In genomic region chr16:96498951-96499350, GRCm38 (mm10) we compare ENCODE assay signal across 13 mouse cellular contexts. TPM values are rescaled to one million over a fixed set of nuclear protein-coding genes. Genes with fewer than 3 reads are reported as not detected.
A peak's percentile ranks its signal among the peaks of the same experiment; 100 is the strongest.
DNase-seq lines count a peak whose midpoint lies in the region; ATAC-seq lines count a peak whose summit lies in the region.
"Had no signal": no experiment of that assay in that cellular context is flagged by ENCODE, and none has a peak within 500 bp of the region (broad histone marks: within the 10 kb centered on the region; RNA-seq: fewer than 3 reads in every experiment).

No protein-coding gene starts in this region.

- H3K27me3 ChIP-seq in midbrain, embryonic 13.5 days: no peaks in the 10 kb centered on the region
- no peaks in the 10 kb centered on the region for H3K27me3 ChIP-seq in midbrain, embryonic 11.5 days (ENCODE audit: control insufficient read depth, insufficient read depth, low read length)
- no peaks in the 10 kb centered on the region for H3K27me3 ChIP-seq in hindbrain, embryonic 14.5 days (ENCODE audit: control insufficient read depth, insufficient read depth, low read length)

- H3K27ac ChIP-seq in midbrain, embryonic 13.5 days: 0 out of 2 replicates have a peak overlapping the region, but pooled peaks have one; percentile 11
- H3K27ac ChIP-seq in midbrain, embryonic 11.5 days (ENCODE audit: low read depth, low read length): no peak overlapping the region
- 0 out of 2 replicates have a peak overlapping the region, but pooled peaks have one; percentile 32 for H3K27ac ChIP-seq in hindbrain, embryonic 14.5 days

- no peak for DNase-seq in midbrain, embryonic 11.5 days (ENCODE audit: low spot score, missing footprints)
- no peak for DNase-seq in hindbrain, embryonic 14.5 days (ENCODE audit: low spot score)
- peak; percentile 20 to 32 for DNase-seq in left cerebral cortex, postnatal 10 days (ENCODE audit: extremely low spot score in 1 of 2, low spot score in 2 of 2)
- peak; percentile 24 to 29 for DNase-seq in right cerebral cortex, postnatal 36 days (ENCODE audit: low spot score in 2 of 2)
- no peak for DNase-seq in urinary bladder, postnatal 14 days (ENCODE audit: low spot score)
- DNase-seq in urinary bladder, adult 2 months (ENCODE audit: low spot score): no peak
- DNase-seq in urinary bladder, postnatal 4 days (ENCODE audit: low spot score in 2 of 2): no peak
- DNase-seq: cerebellum, postnatal 36 days; kidney, postnatal 25 days; thymus, adult 18-20 months had no signal

- peak; percentile 67; the same call in 1 of the 2 replicates for ATAC-seq in midbrain, embryonic 13.5 days
- ATAC-seq in midbrain, embryonic 11.5 days (ENCODE audit: low FRiP score): no peak
- no peak for ATAC-seq in hindbrain, embryonic 14.5 days (ENCODE audit: low FRiP score)
- ATAC-seq: lung, postnatal 0 days had no signal

- no peak overlapping the region for H3K4me2 ChIP-seq in midbrain, embryonic 13.5 days (replicated peaks)
- H3K4me2 ChIP-seq in midbrain, embryonic 11.5 days: no peak overlapping the region
- no peak overlapping the region for H3K4me2 ChIP-seq in hindbrain, embryonic 14.5 days (replicated peaks)
- H3K4me2 ChIP-seq: liver, embryonic 11.5 days had no signal

- H3K9me3 ChIP-seq in midbrain, embryonic 13.5 days: no peaks in the 10 kb centered on the region
- no peaks in the 10 kb centered on the region for H3K9me3 ChIP-seq in midbrain, embryonic 11.5 days (ENCODE audit: control insufficient read depth, low read length)
- no peaks in the 10 kb centered on the region for H3K9me3 ChIP-seq in hindbrain, embryonic 14.5 days (ENCODE audit: control insufficient read depth, low read length)

- intact Hi-C loops in left cerebral cortex, postnatal 10 days (cut with DNase I): no loop called here

- no peak overlapping the region for H3K4me3 ChIP-seq in midbrain, embryonic 13.5 days (replicated peaks)
- no peak overlapping the region for H3K4me3 ChIP-seq in midbrain, embryonic 11.5 days (ENCODE audit: low read depth, low read length)
- H3K4me3 ChIP-seq in hindbrain, embryonic 14.5 days (replicated peaks; ENCODE audit: low read length): no peak overlapping the region

- peaks cover 23% of the 10 kb centered on the region; the same call in 1 of the 2 replicates for H3K4me1 ChIP-seq in midbrain, embryonic 13.5 days (replicated peaks)
- no peaks in the 10 kb centered on the region; the same call in 1 of the 2 replicates for H3K4me1 ChIP-seq in midbrain, embryonic 11.5 days (ENCODE audit: control insufficient read depth, insufficient read depth, low read length)
- H3K4me1 ChIP-seq in hindbrain, embryonic 14.5 days (replicated peaks; ENCODE audit: control insufficient read depth, insufficient read depth, low read length): peaks cover 19% of the 10 kb centered on the region; the same call in 1 of the 2 replicates

- H3K36me3 ChIP-seq in midbrain, embryonic 13.5 days: no peaks in the 10 kb centered on the region
- no peaks in the 10 kb centered on the region for H3K36me3 ChIP-seq in midbrain, embryonic 11.5 days (ENCODE audit: control insufficient read depth, insufficient read depth, low read length)
- H3K36me3 ChIP-seq in hindbrain, embryonic 14.5 days (replicated peaks; ENCODE audit: control insufficient read depth, insufficient read depth): no peaks in the 10 kb centered on the region

- H3K9ac ChIP-seq in midbrain, embryonic 13.5 days (replicated peaks): no peak overlapping the region
- no peak overlapping the region for H3K9ac ChIP-seq in midbrain, embryonic 11.5 days (ENCODE audit: low read length)
- no peak overlapping the region for H3K9ac ChIP-seq in hindbrain, embryonic 14.5 days

- WGBS in midbrain, embryonic 13.5 days: 71% methylated on average over 7 of the region's 7 CpGs
- WGBS in midbrain, embryonic 11.5 days: 69% methylated on average over 7 of the region's 7 CpGs
- 58% methylated on average over 7 of the region's 7 CpGs for WGBS in hindbrain, embryonic 14.5 days

RNA-seq across cellular contexts. Expression of gene Pcp4, which starts 31.5 kb away (rescaled TPM):
- 177 and 218 TPM in 2 replicates for polyA plus RNA-seq in midbrain, embryonic 13.5 days (2015; fragmentation: Nextera tagmentation; extraction: Ambion mirVana)
- polyA plus RNA-seq in midbrain, embryonic 11.5 days (2014; fragmentation: Nextera tagmentation; extraction: Ambion mirVana): 3.1 and 4.0 TPM in 2 replicates
- 347 and 386 TPM in 2 replicates for polyA plus RNA-seq in hindbrain, embryonic 14.5 days (2014; fragmentation: Nextera tagmentation; extraction: Ambion mirVana)
- 100 to 1,000 TPM; 421 to 559 TPM for total RNA-seq in left cerebral cortex, postnatal 10 days (2021)
- 419 and 563 TPM in 2 replicates for polyA plus RNA-seq in urinary bladder, adult 2 months (2012; rRNA removed)

RNA-seq across cellular contexts. Expression of gene Itgb2l, which starts 55.5 kb away (rescaled TPM):
- 0.12 TPM in 1 of 2 replicates, not detected in the other for polyA plus RNA-seq in midbrain, embryonic 13.5 days (2015; fragmentation: Nextera tagmentation; extraction: Ambion mirVana)
- not detected in 2 replicates for polyA plus RNA-seq in midbrain, embryonic 11.5 days (2014; fragmentation: Nextera tagmentation; extraction: Ambion mirVana)
- polyA plus RNA-seq in hindbrain, embryonic 14.5 days (2014; fragmentation: Nextera tagmentation; extraction: Ambion mirVana): 0.12 TPM in 1 of 2 replicates, not detected in the other
- not detected for total RNA-seq in left cerebral cortex, postnatal 10 days (2021)
- 0.06 and 0.21 TPM in 2 replicates for polyA plus RNA-seq in urinary bladder, adult 2 months (2012; rRNA removed)

Comparison
In these comparisons a context has a peak if more than half of its experiments do, and no peak if none do; other contexts are left out.
1. RNA of gene Pcp4, which starts 31.5 kb away (polyA plus RNA-seq): 419 to 563 TPM in urinary bladder, adult 2 months, 347 to 386 TPM in hindbrain, embryonic 14.5 days and 177 to 218 TPM in midbrain, embryonic 13.5 days; 3.1 to 4.0 TPM in midbrain, embryonic 11.5 days; every median in the first group is over 10 times any median in the second.
2. DNase-seq: peak in left cerebral cortex, postnatal 10 days (2 of 2) and right cerebral cortex, postnatal 36 days (2 of 2); none in midbrain, embryonic 11.5 days (single experiment), hindbrain, embryonic 14.5 days (single experiment), urinary bladder, postnatal 14 days (single experiment), urinary bladder, adult 2 months (single experiment) and urinary bladder, postnatal 4 days (0 of 2).